Mouse (Mus musculus): ENCODE data around the gene Cygb.

Cygb gene

DNA sequence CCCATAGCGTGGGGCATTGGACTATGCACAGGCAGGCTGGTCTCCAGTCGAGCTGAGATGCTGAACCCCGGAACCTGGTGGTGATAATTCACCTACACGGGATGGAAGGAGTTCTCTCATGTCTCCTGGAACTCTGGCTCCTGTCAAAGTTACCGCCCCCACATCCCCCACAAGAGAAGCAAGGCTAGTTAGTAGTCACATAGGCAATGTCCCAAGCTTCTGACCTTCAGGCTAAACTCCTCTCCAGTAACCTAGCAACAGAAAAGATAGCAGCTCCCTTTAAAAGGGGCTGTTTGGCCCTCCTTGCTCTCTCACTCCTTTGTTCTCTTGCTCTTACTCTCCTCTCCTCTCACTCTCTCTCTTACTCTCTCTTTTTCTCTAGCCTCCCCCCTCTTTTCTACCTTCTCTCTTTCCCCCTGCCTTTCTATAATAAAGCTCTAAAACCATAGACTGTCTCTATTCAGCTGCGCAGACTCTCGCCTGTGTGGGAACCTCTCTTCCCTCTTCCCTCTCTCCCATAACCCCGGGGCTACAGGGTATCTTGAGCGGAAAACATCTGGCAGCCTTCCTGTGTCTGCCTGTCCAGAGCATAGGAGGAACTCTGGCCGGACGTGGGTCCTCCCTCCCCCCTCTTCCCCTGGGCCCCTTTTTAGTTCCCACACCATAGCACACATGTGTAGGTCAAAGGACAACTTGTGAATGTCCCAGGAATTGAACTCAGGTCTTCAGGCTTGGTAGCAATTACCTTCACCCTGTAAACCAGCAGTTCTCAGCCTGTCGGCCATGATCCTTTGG lies 23.7 kb downstream of the Cygb start:
- DNase-seq, result no peak

DNA sequence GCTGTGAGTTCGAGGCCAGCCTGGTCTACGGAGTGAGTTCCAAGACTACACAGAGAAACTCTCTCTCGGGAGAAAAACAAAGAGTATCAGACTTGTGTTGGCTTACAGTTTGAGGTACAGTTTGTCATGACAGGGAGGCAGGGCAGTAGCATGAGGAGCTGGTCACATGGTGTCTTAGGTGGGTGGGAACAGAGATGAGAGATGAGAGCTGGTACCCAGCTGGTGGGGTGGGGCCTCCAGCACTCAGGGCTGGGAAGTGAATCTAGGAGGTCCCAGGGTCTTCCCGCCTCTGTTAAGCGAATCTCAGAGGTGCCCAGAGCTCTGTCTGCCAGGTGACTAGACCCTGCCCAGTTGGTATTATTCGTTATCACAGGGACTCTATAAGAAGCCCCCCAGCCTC lies 24.6 kb downstream of the Cygb start:
- no peak for DNase-seq

DNA sequence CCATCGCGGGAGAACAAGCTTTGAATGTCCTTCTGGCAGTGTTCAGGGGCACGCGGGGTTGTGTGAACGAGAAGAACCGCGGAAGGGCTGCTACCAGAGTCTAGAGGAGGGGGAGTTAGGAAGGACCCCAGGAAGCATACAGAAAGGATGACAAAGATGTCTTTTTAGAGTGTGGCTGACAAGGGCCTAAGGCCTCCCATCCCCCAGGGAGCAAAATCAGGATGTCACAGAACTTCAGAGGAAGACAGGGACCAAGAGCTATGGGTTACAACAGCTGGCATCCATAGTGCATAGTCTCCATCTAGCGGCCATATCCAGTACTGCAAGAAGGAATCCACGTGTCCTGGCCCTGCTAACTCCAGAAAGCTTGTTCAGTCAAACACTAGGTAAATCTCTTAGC lies 25.4 kb downstream of the Cygb start:
- DNase-seq, result peak; percentile 82

GRCm38 (mm10) chr11:116627072-116628020 lies 26.8 kb downstream of the Cygb start:
- DNase-seq, result no peak

- no peak for DNase-seq
These were observed 27.6 kb downstream of the Cygb start, which contains the start of gene Rhbdf2 for GRCm38 (mm10) chr11:116626299-116627071. Gene Rhbdf2, minus strand, starts transcription at chr11:116627019.

- peak; percentile 45 for DNase-seq
These were observed 28.8 kb downstream of the Cygb start for GRCm38 (mm10) chr11:116625081-116626000.

DNA sequence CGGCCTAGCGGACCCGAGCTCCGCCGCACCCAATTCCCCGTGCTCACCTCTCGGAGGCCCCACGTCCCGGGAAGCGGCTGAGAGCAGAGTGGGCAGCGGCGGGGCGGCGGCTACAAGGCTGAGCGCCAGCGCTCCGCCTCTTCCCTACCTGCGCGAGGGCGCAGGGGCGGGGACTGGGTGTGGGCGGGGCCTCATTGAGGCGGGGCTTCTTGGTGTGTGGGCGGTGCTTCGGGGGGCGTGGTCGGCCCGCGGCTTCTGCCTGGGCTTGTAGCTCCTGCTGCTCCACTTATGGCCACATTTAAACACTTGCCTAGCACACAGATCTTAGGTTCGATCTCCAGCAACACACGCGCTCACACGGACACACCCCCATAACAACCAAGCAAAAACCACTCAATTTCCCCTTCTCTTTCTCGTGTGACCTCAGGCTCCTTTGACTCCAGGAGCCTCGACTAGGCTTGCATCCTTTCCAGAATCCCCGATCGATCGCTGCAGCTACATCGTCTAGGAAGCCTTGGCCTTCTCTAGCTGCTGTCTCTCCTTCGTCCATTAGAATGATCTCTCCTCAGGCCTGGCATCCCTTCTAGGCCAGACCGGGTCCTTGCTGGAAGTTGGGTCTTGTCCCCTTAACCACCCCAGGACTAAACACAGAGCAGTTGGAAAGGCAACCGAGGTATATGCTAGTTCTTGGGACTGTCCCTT lies 29.8 kb downstream of the Cygb start:
- no peak for DNase-seq

- no peak for DNase-seq
These were observed 30.6 kb downstream of the Cygb start for GRCm38 (mm10) chr11:116623281-116624124.

DNA sequence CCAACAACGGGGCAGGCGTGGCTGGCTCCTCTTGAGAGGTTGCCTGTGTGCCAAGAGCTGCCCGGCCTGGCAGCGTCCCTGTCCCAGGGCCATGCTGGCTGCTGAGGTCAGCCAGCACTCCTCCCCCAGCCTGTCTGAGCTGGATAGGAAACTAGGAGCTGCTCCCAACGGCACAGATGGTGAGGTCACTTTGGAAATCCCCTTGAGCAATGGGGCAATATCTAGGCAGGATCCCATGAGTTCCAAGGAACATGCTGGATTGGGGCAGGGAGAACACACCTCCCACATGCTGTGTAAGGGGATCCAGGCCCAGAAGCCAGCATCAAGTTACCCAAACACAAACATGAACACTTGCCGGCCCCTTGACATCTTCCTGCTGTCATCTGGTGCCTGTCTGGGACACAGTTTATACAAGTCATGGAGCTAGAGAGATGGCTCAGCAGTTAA lies 32.8 kb downstream of the Cygb start:
- peak; percentile 90 for DNase-seq

- peak; percentile 50 for DNase-seq
These were observed 33.4 kb downstream of the Cygb start for GRCm38 (mm10) chr11:116620559-116621253.

GRCm38 (mm10) chr11:116620073-116620472 lies 34.0 kb downstream of the Cygb start:
- DNase-seq, result no peak

DNA sequence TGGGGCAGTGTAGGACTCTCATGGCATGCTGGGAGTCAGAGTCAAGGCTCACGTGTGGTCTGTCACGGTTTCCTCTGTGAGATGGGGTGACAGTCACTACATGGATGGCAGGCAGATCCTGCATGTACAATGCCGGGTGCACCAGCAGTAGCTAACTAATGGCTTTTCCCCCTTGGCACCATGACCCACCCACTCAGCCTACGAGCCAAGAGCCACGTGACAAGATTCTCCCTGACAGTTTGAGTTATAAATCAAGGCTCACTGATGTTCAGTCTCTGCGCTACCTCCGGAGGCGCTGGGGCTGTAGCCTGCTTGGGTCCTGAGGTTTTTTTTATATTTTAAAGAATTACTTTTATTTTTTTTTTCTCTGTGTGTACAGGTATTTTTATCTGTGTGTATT lies 34.6 kb downstream of the Cygb start:
- no peak for DNase-seq

GRCm38 (mm10) chr11:116619156-116619555 lies 35.0 kb downstream of the Cygb start:
- DNase-seq, result peak; percentile 71

DNA sequence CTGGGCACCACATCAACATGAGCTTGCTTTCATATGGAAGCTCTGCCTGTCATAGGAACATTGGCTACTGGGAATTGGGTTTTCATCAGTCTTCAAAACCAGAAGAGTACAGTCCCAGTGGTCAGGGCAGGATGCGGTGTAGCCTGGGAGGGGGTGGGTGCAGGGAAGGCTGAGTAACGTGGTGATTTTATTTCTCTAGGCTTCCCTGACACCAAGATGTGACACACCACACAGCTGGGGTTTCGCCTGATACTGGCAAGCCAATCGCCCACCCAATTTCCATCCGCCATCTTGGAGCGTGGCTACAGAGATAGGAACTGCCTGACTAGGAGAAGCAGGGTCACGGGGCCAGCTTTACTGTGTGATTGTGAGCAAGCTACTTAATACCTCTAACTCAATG lies 35.4 kb downstream of the Cygb start:
- no peak for DNase-seq

DNA sequence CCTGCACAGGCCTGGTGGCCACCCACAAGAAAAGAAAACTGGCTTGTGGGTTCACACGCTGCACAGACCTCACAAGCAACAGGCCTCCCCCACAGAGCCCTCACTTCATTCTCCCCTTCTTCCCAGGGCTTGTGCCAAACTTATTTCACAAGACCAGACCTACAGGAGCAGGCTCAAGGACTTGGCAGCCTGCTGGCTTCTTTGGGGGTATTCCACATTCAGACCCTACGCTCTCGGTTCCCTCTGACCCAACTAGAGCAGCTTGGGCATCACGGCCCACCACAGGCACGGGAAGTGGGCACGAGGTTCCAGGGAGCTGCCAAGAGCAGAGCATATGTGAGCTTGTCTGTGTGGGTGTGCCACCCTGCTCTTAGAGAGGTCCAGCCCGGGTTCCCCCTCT lies 36.5 kb downstream of the Cygb start:
- no peak for DNase-seq

GRCm38 (mm10) chr11:116616438-116617118 lies 37.5 kb downstream of the Cygb start:
- DNase-seq, result no peak

DNA sequence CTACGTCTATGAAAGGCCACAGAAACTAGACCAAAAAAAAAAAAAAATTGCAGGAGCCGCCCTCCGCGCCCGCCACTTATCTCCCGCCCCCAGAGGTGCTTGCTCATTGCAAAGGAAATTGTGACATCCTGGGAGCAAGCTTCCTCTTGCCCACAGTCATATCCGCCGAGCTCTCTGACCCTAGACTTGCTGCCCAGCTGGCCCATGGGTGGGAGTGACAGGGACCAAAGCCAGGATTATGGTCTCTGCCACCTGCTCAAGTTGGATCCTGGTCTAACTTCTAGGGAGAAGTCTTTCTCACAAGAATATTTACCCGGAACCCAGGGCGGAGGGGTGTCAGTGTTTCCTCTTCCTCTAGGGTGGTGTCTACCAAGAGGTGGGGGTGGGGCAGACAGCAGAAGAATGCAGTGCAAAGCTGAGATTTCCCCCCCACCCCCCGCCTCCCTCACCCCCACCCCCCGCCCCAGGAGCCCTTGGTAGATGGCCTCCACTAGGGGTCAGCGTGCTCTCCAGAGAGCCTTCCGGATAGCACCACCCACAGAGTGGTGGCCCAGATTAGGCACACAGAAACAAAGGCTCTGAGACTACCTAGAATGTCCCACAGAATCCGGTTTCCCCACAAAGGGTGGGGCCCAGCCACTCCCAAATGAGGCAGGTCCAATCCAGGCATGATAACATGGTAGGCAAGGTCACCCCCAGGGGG lies 38.2 kb downstream of the Cygb start:
- DNase-seq, result no peak

DNA sequence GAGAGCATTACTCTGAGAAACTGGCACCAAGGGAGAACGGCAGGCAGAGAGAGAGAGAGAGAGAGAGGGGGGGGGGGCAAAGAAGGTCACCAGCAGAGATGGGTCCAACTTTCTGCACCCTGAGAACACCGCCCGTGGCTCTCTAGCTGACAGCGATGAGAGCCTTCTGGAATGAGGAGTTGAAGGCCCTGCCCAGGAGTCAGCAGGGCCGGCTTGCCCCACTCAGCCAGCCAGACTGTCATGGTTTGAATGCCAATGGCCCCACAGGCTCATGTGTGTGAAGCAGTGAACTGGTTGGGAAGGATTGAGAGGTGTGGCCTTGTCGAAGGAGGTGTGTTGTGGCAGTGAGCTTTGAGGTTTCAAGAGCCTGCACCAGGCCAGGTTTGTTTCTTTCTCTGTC lies 40.9 kb downstream of the Cygb start:
- no peak for DNase-seq
